Mouse (Mus musculus) cerebellum, postnatal 25 days (tissue): ENCODE results near the gene Dgat2.

Experiments used
- DNase-seq, 2 experiments: peaks; one replicate each; pipeline ENCODE4 v3.0.0; 2021; ENCODE audit warnings: mixed read lengths in 2 of 2

Gene Dgat2

GRCm38 (mm10) chr7:99160995-99161394 is 21.5 kb downstream of the Dgat2 start:
- DNase-seq: no peak

DNA sequence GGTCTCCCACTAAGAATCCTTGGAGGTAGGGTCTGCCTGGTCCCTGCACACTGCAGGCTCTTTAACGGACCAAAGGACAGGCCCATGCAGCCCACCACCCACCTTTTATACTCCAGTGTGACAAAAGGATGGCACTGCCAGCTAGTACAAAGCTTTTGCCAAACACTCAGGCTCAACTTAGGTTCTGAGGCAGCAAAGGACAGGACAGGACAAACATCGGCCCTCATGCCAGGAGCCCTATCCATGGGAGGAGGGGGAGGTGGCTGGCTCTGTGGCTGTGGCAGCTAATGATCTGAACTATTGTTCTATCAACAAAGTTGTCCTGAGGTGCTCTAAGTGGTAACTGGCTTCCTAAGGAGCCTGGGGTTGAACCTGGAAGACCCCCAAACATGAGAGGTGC is 23.1 kb downstream of the Dgat2 start:
- no peak for DNase-seq

DNA sequence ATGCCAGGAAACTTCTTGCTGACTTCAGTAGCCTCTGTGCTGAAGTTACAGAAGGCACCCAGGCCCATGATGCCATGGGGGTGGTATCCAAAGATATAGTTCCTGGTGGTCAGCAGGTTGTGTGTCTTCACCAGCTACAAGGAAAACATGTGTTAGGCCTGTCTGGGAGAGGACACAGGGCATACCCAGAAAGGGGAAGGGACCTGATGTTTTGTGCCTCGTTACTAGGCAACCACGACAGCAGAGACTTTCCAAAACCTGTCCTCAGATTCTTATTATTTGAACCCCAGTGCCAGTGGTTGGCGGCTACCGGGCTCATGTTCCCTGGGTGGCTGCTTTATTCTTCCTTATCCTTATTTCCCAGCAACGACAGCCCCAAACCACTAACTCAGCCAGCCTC is 23.6 kb downstream of the Dgat2 start:
- DNase-seq: no peak

DNA sequence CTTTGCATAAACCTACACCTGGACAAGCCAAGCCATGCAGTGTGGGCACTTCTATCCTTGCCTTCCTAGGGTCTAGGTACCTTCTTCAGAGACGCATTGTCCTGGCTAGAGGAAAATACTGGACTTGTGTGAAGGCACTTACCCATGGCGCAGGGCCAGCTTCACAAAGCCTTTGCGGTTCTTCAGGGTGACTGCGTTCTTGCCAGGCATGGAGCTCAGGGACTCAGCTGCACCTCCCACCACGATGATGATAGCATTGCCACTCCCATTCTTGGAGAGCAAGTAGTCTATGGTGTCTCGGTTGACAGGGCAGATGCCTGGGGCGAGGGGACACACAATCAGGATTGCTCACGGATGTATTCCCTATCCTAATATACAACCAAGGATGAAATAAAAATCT is 24.5 kb downstream of the Dgat2 start:
- DNase-seq: no peak

- DNase-seq: no peak
These were observed 25.8 kb downstream of the Dgat2 start for GRCm38 (mm10) chr7:99156737-99157136.

DNA sequence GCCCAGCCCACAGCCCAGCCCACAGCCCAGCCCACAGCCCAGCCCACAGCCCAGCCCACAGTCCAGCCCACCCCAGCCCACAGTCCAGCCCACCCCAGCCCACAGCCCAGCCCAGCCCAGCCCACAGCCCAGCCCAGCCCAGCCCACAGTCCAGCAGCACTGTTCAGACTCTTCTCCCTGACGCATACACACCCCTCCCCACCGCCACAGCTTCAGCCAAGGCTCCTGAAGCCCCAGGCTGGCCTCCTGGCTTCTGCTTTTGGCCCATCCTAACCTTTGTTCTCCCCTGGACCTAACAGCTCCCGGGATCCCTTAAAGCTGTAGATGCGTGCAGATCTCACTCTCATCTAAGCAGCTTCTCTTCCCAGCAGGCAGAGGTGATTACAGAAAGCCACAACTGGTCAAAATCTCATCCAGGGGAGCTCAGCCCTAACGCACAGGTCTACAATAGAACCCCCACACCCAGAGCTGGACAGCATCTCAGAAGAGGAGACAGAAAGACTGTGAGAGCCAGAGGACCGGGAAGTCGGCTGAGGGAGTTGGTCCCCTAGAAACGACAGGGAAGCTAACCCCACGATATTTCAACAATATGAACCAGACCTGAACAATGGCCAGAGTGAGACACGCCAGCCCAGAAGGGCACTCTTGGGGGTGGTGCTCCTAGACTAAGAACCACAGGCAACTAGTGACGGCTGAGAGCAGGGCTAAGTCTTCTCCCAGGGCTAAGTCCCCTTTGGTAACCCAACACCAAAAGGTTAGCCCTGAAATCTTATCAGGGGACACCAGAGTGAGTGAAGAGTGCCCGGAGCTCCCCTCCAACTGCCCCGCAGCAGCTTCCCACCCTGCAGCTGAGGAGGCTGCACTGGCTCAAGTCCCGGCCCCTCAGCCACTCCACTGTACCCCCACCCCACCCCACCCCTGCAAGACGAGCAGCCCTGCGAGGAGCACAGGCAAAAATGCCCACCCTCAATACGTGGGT is 26.9 kb downstream of the Dgat2 start:
- DNase-seq: no peak

DNA sequence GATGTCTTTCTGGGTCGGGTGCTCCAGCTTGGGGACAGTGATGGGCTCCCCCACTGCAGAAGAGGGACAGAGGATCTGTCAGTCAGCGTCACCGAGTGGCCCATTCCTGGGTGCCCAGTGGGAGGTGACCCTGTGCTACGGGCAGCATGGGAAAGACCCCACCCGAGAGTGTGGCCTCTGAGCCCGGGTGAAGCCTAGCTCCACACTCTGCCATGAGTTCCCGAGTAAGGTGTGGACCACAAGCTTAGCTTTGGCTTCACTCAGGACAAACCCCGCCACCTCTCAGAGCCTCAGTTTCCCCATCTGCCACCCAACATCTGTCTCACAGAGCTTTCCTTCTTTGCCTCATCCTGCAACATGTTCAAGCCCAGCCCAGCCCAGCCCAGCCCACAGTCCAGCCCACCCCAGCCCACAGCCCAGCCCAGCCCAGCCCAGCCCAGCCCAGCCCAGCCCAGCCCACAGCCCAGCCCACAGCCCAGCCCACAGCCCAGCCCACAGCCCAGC is 27.8 kb downstream of the Dgat2 start:
- no peak for DNase-seq

DNA sequence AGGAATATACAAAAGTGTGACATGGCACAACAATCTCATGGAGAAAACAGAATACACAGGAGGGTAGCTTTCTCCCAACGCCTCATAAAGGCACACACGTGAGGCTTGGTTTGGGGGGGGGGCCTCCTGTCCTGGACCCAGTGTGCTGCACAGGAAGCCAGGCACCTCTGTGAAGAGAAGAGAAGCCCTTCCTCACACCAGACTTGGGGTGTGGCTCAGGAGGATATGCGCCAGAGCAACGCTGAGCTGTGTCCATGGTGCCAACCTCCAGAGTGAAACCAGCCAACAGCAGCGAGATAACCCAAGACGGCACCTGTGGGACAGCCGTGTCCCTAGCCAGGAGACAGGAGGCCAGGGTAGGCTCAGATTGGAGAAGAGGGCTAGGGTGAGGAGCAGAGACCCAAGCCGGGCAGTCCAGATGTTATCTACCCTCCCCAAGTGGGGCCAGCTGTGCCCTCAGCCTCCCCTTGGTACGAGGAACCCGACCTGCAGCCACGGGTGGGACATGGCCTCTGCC is 28.8 kb downstream of the Dgat2 start:
- DNase-seq: no peak

GRCm38 (mm10) chr7:99152756-99153155 is 29.8 kb downstream of the Dgat2 start:
- no peak for DNase-seq

- peak; percentile 94 to 98 for DNase-seq
These were observed 31.2 kb downstream of the Dgat2 start for GRCm38 (mm10) chr7:99151342-99151741.

GRCm38 (mm10) chr7:99149017-99149416 is 33.5 kb downstream of the Dgat2 start:
- no peak for DNase-seq

DNA sequence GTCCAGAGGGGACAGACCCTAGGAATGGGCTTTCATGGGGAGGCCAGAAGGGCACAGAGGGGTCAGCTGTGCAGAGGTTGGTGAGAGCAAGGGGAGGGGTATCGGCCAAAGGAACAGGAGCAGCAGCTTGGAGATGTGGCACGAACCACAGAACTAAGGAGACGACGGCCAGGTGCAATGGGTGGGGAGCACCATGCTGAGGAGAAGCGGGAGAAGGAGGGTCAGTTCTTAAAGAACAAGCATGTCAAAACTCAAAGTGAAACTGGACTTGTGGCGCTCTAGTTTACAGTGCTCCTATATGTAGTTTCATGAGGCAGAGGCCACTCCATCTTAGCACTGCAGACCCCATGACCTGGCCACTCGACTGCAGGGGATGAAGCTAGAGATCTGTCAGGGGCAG is 35.0 kb downstream of the Dgat2 start:
- DNase-seq: no peak

DNA sequence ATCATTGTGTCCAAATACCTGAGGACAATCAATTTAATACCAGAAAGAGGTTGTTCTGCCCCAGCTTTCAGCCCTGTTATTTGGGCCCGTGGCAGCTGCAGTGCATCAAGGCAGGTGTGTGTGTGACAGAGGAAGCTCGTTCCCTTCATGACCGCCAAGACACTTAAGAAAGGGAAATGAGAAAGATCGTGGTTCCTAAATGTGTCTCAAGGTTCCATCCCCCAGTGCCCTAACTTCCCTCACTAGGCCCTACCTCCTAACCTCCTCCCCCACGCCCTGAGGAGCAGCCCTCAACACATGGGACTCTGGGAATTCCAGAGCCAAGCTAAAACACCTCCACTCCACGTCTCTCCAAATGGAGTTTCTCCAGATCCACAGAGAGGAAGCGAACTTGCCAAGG is 35.6 kb downstream of the Dgat2 start:
- no peak for DNase-seq

GRCm38 (mm10) chr7:99146011-99146410 is 36.5 kb downstream of the Dgat2 start:
- DNase-seq: no peak

GRCm38 (mm10) chr7:99144616-99145015 is 37.9 kb downstream of the Dgat2 start:
- no peak for DNase-seq

DNA sequence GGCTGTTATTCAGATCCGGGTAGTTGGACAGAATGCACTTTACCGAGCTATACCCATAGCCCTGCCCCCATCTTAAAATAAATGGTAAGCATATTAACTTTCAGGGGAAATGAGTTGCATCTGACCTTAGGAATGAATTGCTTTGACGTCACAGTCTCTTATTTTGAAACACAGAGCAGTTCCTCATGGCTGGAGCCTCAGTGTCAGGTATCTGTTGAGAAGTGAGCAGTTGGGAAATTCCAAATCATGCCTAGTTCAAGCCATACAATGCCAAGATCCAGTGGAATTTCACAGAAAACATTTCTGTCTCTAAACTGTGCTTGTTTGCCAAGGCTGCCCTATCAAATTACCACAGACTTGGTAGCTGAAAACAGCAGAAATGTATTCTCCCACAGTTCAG is 39.3 kb downstream of the Dgat2 start:
- no peak for DNase-seq

- DNase-seq: no peak
These were observed 40.5 kb downstream of the Dgat2 start for GRCm38 (mm10) chr7:99141919-99142606.

DNA sequence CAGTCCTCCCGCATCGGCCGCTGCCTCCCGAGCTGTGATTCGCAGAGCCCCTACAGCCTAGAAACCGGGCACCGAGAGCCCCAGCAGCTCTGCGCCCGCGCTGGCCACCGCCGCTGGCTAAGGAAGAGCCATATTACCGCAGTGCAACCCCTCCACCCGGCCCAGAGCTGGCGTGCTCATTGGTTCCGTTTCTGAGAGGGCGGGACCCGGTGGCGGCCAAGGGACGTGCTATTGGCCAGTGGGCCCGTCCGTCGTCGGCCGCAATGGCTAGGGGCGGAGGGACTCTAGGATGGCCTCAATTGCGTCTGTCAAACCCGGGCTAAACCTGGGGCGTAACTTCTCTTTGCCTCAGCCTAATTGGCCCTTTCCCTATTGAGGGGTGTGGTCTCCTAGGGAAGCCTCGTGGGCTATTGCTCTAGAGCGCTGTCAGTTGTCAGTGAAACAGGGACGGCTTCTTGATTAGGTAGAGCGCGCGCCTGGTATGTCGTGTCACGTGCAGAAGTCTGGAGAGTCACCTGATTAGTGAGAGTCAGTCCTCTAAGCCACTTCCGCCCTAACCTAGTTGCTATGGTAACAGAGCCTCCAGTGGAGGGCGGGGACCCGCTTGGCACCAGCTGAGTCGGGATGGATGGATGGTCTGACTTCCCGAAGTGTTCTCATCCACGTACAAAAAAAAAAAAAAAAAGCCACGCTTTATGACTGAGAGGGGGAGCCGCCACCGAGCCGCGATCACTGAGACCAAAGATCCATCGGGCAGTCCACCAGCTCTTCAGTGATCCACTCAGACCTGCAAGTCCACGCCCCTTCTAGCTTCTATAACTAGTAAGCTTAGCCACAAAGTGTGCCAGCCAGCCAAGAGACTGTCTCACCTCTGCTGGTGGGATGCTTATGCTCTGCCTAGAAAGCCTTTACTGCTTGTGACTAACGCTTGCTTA is 41.3 kb downstream of the Dgat2 start, which contains the start of gene Uvrag:
Gene Uvrag (minus strand): TSS at position 158 of the 935 bp plus-strand sequence.
- peak; percentile 99 to 100 for DNase-seq

- no peak for DNase-seq
These were observed 42.0 kb downstream of the Dgat2 start for GRCm38 (mm10) chr7:99140511-99140910.

- DNase-seq: peak in 1 of 2 experiments; percentile 17
These were observed 42.6 kb downstream of the Dgat2 start for GRCm38 (mm10) chr7:99139841-99140491.

DNA sequence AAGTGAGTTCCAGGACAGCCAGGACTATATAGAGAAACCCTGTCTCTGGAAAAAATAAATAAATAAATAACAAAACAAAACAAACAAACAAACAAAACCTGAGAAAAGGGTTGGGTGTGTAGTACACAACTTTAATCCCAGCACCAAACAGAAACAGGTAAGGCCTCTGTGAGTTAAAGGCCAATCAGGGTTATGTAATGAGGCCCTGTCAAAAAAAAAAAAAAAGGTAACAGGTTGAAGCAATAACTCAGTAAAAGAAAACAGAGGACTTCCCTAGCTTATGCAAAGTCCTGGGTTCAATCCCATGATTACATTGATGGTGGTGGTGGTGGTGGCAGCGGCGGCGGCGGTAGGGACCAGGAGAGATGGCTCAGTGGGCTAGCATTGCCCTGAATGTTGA is 45.0 kb downstream of the Dgat2 start:
- no peak for DNase-seq

- DNase-seq: no peak
These were observed 45.7 kb downstream of the Dgat2 start for GRCm38 (mm10) chr7:99136789-99137188.
